Mouse (Mus musculus): ENCODE results near the gene Olfr360. TPM values are rescaled to one million over a fixed set of nuclear protein-coding genes. Genes with fewer than 3 reads are reported as not detected.
"Not testable (repeated sequence)": the region's sequence is repeated elsewhere in the genome, so short reads cannot be mapped to it uniquely, and the experiment has no call there.

Gene Olfr360
- not detected in 2 replicates for polyA plus RNA-seq (2015; fragmentation: Nextera tagmentation; extraction: Ambion mirVana)

DNA sequence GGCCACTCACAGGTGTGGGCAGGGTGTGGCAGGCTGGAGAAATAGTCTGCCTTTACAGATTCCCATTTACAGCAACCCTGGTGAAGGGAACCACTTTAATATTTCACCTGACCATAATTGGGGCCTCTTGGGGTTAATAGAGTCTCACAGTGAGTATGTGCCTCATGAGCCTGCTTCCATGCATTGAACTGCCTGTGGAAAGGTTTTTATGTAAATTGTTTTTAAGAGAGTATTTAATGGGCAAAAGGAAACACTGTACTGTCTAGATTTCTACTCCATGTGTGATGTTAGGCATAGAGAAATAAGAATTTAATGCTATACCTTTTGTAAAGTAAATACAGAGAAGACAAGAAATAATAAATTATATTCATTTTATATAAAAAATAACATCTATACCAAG, at the start of gene Olfr360:
TSS of gene Olfr360 (plus strand) at position 301 of the 400 bp plus-strand sequence.
- no peak for DNase-seq (ENCODE audit: low spot score)

DNA sequence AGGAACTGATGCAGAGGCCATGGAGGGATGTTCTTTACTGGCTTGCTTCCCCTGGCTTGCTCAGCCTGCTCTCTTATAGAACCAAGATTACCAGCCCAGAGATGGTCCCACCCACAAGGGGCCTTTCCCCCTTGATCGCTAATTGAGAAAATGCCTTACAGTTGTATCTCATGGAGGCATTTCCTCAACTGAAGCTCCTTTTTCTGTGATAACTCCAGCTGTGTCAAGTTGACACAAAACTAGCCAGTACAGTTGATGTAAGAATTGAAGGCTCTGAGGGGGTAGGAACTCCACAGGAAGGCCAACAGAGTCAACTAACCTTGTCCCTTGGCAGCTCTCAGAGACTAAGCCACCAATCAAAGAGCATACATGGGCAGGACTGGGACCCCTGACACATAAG, 23.6 kb downstream of the Olfr360 start, which contains the start of gene Olfr361:
TSS of gene Olfr361 (minus strand) at position 101 of the 400 bp plus-strand sequence.
- not testable (repeated sequence) for DNase-seq (ENCODE audit: low spot score)

GRCm38 (mm10) chr2:37117810-37118209, 52.3 kb downstream of the Olfr360 start, which contains the start of gene Olfr362:
TSS of gene Olfr362 (minus strand) at chr2:37117910.
- no peak for DNase-seq (ENCODE audit: low spot score)

Other genes starting within 250 kb of the Olfr360 start
- gene Olfr3, start 248.7 kb upstream of the Olfr360 start, polyA plus RNA-seq (2015; fragmentation: Nextera tagmentation; extraction: Ambion mirVana), result not detected in 2 replicates
- gene Olfr350, start 219.4 kb upstream of the Olfr360 start, polyA plus RNA-seq (2015; fragmentation: Nextera tagmentation; extraction: Ambion mirVana), result not detected in 2 replicates
- not detected in 2 replicates for gene Olfr351, start 203.1 kb upstream of the Olfr360 start, polyA plus RNA-seq (2015; fragmentation: Nextera tagmentation; extraction: Ambion mirVana)
- not detected in 2 replicates for gene Olfr352, start 197.3 kb upstream of the Olfr360 start, polyA plus RNA-seq (2015; fragmentation: Nextera tagmentation; extraction: Ambion mirVana)
- gene Olfr353, start 172.8 kb upstream of the Olfr360 start, polyA plus RNA-seq (2015; fragmentation: Nextera tagmentation; extraction: Ambion mirVana), result not detected in 2 replicates
- gene Olfr354, start 160.1 kb upstream of the Olfr360 start, polyA plus RNA-seq (2015; fragmentation: Nextera tagmentation; extraction: Ambion mirVana), result not detected in 2 replicates
- not detected in 2 replicates for gene Olfr355, start 136.8 kb upstream of the Olfr360 start, polyA plus RNA-seq (2015; fragmentation: Nextera tagmentation; extraction: Ambion mirVana)
- not detected in 2 replicates for gene Olfr356, start 128.6 kb upstream of the Olfr360 start, polyA plus RNA-seq (2015; fragmentation: Nextera tagmentation; extraction: Ambion mirVana)
- gene Olfr357, start 71.9 kb upstream of the Olfr360 start, polyA plus RNA-seq (2015; fragmentation: Nextera tagmentation; extraction: Ambion mirVana), result not detected in 2 replicates
- not detected in 2 replicates for gene Olfr358, start 56.4 kb upstream of the Olfr360 start, polyA plus RNA-seq (2015; fragmentation: Nextera tagmentation; extraction: Ambion mirVana)
- not detected in 2 replicates for gene Olfr361, start 23.5 kb downstream of the Olfr360 start, polyA plus RNA-seq (2015; fragmentation: Nextera tagmentation; extraction: Ambion mirVana)
- gene Olfr362, start 52.2 kb downstream of the Olfr360 start, polyA plus RNA-seq (2015; fragmentation: Nextera tagmentation; extraction: Ambion mirVana), result not detected in 2 replicates
- gene Olfr364-ps1, start 73.6 kb downstream of the Olfr360 start, polyA plus RNA-seq (2015; fragmentation: Nextera tagmentation; extraction: Ambion mirVana), result not detected in 2 replicates
- not detected in 2 replicates for gene Olfr365, start 122.5 kb downstream of the Olfr360 start, polyA plus RNA-seq (2015; fragmentation: Nextera tagmentation; extraction: Ambion mirVana)
- gene Olfr366, start 145.8 kb downstream of the Olfr360 start, polyA plus RNA-seq (2015; fragmentation: Nextera tagmentation; extraction: Ambion mirVana), result not detected in 2 replicates

All from thymus, postnatal 0 days (tissue).